16 mouse cellular contexts compared by ENCODE assay signal in genomic region chr1:23184728-23185127, GRCm38 (mm10).
DNase-seq lines count a peak whose midpoint lies in the region; ATAC-seq and TF ChIP-seq lines count a peak whose summit lies in the region.
"Had no signal": no experiment of that assay in that cellular context is flagged by ENCODE, and none has a peak within 500 bp of the region (broad histone marks: within the 10 kb centered on the region; RNA-seq: fewer than 3 reads in every experiment).

No protein-coding gene starts in this region.

- no peak overlapping the region for H3K4me3 ChIP-seq in heart, embryonic 10.5 days
- no peak overlapping the region for H3K4me3 ChIP-seq in heart, adult 2 months
- no peak overlapping the region for H3K4me3 ChIP-seq in kidney, embryonic 15.5 days (replicated peaks)
- H3K4me3 ChIP-seq in stomach, postnatal 0 days (ENCODE audit: low read depth, low read length) = no peak overlapping the region
- H3K4me3 ChIP-seq: embryonic facial prominence, embryonic 13.5 days; hindbrain, embryonic 10.5 days; limb, embryonic 10.5 days; megakaryocyte, embryonic 14.5 days had no signal

- H3K79me2 ChIP-seq in heart, adult 2 months (replicated peaks; ENCODE audit: control insufficient read depth, insufficient read depth, low read length) = no peaks in the 10 kb centered on the region

- TF ChIP-seq EP300 in heart, adult 2 months (IDR thresholded peaks at IDR 0.05; ENCODE audit: insufficient read depth, low read depth, low read length) = peak; percentile 62
- no peak for TF ChIP-seq EP300 in stomach, postnatal 0 days (optimal IDR thresholded peaks at IDR 0.05)

- intact Hi-C loops in heart, adult 2 months (cut with DNase I) = loop anchor here (2.0 to 10.0 kb wide), 5 partner anchors 16 to 200 kb away; no protein-coding TSS in a partner anchor

- H3K36me3 ChIP-seq in heart, embryonic 10.5 days = no peaks in the 10 kb centered on the region
- peaks cover 5% of the 10 kb centered on the region for H3K36me3 ChIP-seq in heart, adult 2 months (ENCODE audit: control insufficient read depth, insufficient read depth, low read length)
- no peaks in the 10 kb centered on the region for H3K36me3 ChIP-seq in kidney, embryonic 15.5 days
- H3K36me3 ChIP-seq in stomach, postnatal 0 days (ENCODE audit: control insufficient read depth, insufficient read depth, low read length) = no peaks in the 10 kb centered on the region
- H3K36me3 ChIP-seq: embryonic facial prominence, embryonic 13.5 days; hindbrain, embryonic 10.5 days; limb, embryonic 10.5 days had no signal

- H3K4me2 ChIP-seq in kidney, embryonic 15.5 days = no peak overlapping the region
- H3K4me2 ChIP-seq in stomach, postnatal 0 days (replicated peaks; ENCODE audit: low read depth) = no peak overlapping the region
- H3K4me2 ChIP-seq: embryonic facial prominence, embryonic 13.5 days had no signal

- ATAC-seq in kidney, embryonic 15.5 days (replicated peaks; ENCODE audit: low FRiP score) = no peak
- no peak for ATAC-seq in stomach, postnatal 0 days (ENCODE audit: low FRiP score, low TSS enrichment)
- ATAC-seq: forebrain, embryonic 16.5 days; Patski had no signal

- peaks cover 6% of the 10 kb centered on the region; the same call in 1 of the 2 replicates for H3K4me1 ChIP-seq in heart, embryonic 10.5 days
- H3K4me1 ChIP-seq in heart, adult 2 months (ENCODE audit: control insufficient read depth, insufficient read depth, low read length) = peaks cover 4% of the 10 kb centered on the region
- 0 out of 2 replicates have a peak, but pooled peaks cover 6% of the 10 kb centered on the region for H3K4me1 ChIP-seq in kidney, embryonic 15.5 days
- H3K4me1 ChIP-seq in stomach, postnatal 0 days (replicated peaks; ENCODE audit: control insufficient read depth, insufficient read depth) = no peaks in the 10 kb centered on the region
- H3K4me1 ChIP-seq: embryonic facial prominence, embryonic 13.5 days; hindbrain, embryonic 10.5 days; limb, embryonic 10.5 days; megakaryocyte, embryonic 14.5 days had no signal

- H3K9ac ChIP-seq in heart, adult 2 months (ENCODE audit: low read depth, low read length) = 0 out of 2 replicates have a peak overlapping the region, but pooled peaks have one; percentile 4
- H3K9ac ChIP-seq in kidney, embryonic 15.5 days = no peak overlapping the region
- no peak overlapping the region for H3K9ac ChIP-seq in stomach, postnatal 0 days (ENCODE audit: low read length)
- H3K9ac ChIP-seq: embryonic facial prominence, embryonic 13.5 days had no signal

- no peaks in the 10 kb centered on the region for H3K9me3 ChIP-seq in heart, embryonic 10.5 days
- H3K9me3 ChIP-seq in kidney, embryonic 15.5 days (replicated peaks) = no peaks in the 10 kb centered on the region
- no peaks in the 10 kb centered on the region for H3K9me3 ChIP-seq in stomach, postnatal 0 days (ENCODE audit: control insufficient read depth, low read length)
- H3K9me3 ChIP-seq: embryonic facial prominence, embryonic 13.5 days; hindbrain, embryonic 10.5 days; limb, embryonic 10.5 days had no signal

- TF ChIP-seq POLR2A in heart, adult 2 months (IDR thresholded peaks at IDR 0.05; ENCODE audit: insufficient read depth, low read depth, low read length) = peak; percentile 55; the same call in 1 of the 2 replicates

- TF ChIP-seq CTCF in heart, adult 2 months (IDR thresholded peaks at IDR 0.05) = no peak
- no peak for TF ChIP-seq CTCF in stomach, postnatal 0 days (IDR thresholded peaks at IDR 0.05; ENCODE audit: low read depth)

- WGBS in heart, embryonic 10.5 days = 68% methylated on average over 9 of the region's 9 CpGs
- 33% methylated on average over 9 of the region's 9 CpGs for WGBS in heart, adult 2 months
- 71% methylated on average over 9 of the region's 9 CpGs for WGBS in kidney, embryonic 15.5 days
- 62% methylated on average over 9 of the region's 9 CpGs for WGBS in stomach, postnatal 0 days

- no peaks in the 10 kb centered on the region for H3K27me3 ChIP-seq in heart, embryonic 10.5 days (ENCODE audit: insufficient read depth, poor library complexity, severe bottlenecking)
- H3K27me3 ChIP-seq in heart, adult 2 months (ENCODE audit: control insufficient read depth, insufficient read depth, low read length) = no peaks in the 10 kb centered on the region
- H3K27me3 ChIP-seq in kidney, embryonic 15.5 days = no peaks in the 10 kb centered on the region
- no peaks in the 10 kb centered on the region for H3K27me3 ChIP-seq in stomach, postnatal 0 days (ENCODE audit: control insufficient read depth, insufficient read depth, low read length)
- H3K27me3 ChIP-seq: embryonic facial prominence, embryonic 13.5 days; megakaryocyte, embryonic 14.5 days; Patski had no signal

- DNase-seq in heart, adult 11 months = peak; percentile 97
- DNase-seq in heart, embryonic 10.5 days (ENCODE audit: low spot score) = no peak
- DNase-seq in heart, adult 2 months = peak; percentile 40 to 49
- peak; percentile 24 for DNase-seq in lung, postnatal 14 days
- DNase-seq in stomach, postnatal 0 days (ENCODE audit: low spot score) = no peak
- DNase-seq in left cerebral cortex, adult 8-10 months (ENCODE audit: low spot score in 2 of 2) = no peak
- no peak for DNase-seq in layer of hippocampus, postnatal 10 days (ENCODE audit: low spot score in 2 of 2)
- DNase-seq: adrenal gland, postnatal 25 days; cerebellum, adult 8-10 months had no signal

- no peak overlapping the region for H3K27ac ChIP-seq in heart, embryonic 10.5 days
- peak overlapping the region; percentile 74 for H3K27ac ChIP-seq in heart, adult 2 months
- H3K27ac ChIP-seq in kidney, embryonic 15.5 days = peak overlapping the region; percentile 16; the same call in 1 of the 2 replicates
- H3K27ac ChIP-seq in stomach, postnatal 0 days (replicated peaks) = no peak overlapping the region
- H3K27ac ChIP-seq: embryonic facial prominence, embryonic 13.5 days; hindbrain, embryonic 10.5 days; limb, embryonic 10.5 days had no signal

Comparison
In these comparisons a context has a peak if more than half of its experiments do, and no peak if none do; other contexts are left out.
1. DNase-seq: peak in heart, adult 11 months (single experiment), heart, adult 2 months (2 of 2) and lung, postnatal 14 days (single experiment); none in heart, embryonic 10.5 days (single experiment), stomach, postnatal 0 days (single experiment), left cerebral cortex, adult 8-10 months (0 of 2) and layer of hippocampus, postnatal 10 days (0 of 2).
2. H3K27ac ChIP-seq: peak in heart, adult 2 months (single experiment) and kidney, embryonic 15.5 days (single experiment); none in heart, embryonic 10.5 days (single experiment) and stomach, postnatal 0 days (single experiment).